Mouse (Mus musculus) myocyte (in vitro differentiated cells): ENCODE results near the gene Adamts17. TPM values are rescaled to one million over a fixed set of nuclear protein-coding genes. Genes with fewer than 3 reads are reported as not detected.

Experiments used
- H3K27me3 ChIP-seq: one replicate; pipeline ENCODE4 v1.6.1; 2011; ENCODE audit not compliant: control insufficient read depth, insufficient read depth, insufficient read length
- H3K36me3 ChIP-seq: one replicate; pipeline ENCODE4 v1.6.1; 2011; ENCODE audit not compliant: control insufficient read depth, insufficient read depth
- H3K4me2 ChIP-seq: one replicate; pipeline ENCODE4 v1.6.1; 2011; ENCODE audit warnings: low read depth, control low read depth
- H3K4me3 ChIP-seq: one replicate; pipeline ENCODE4 v1.5.1; 2011; ENCODE audit warnings: mild to moderate bottlenecking, control low read depth, moderate library complexity
- H3K79me2 ChIP-seq: one replicate; pipeline ENCODE4 v1.6.1; 2011; ENCODE audit not compliant: control insufficient read depth, insufficient read depth
- H3ac ChIP-seq: one replicate; pipeline ENCODE4 v1.6.1; 2011; ENCODE audit not compliant: control insufficient read depth, insufficient read length
- CEBPB ChIP-seq: IDR thresholded peaks from 2 replicates; pipeline ENCODE4 v1.6.1; 2011; ENCODE audit warnings: mild to moderate bottlenecking, moderate library complexity; ENCODE audit not compliant: poor library complexity, insufficient read depth, severe bottlenecking
- E2F4 ChIP-seq: IDR thresholded peaks from one replicate; pipeline ENCODE4 v1.6.1; 2011; ENCODE audit warnings: mild to moderate bottlenecking, control low read depth, moderate library complexity; ENCODE audit not compliant: insufficient read depth
- MAX ChIP-seq: IDR thresholded peaks from one replicate; pipeline ENCODE4 v1.6.1; 2011; ENCODE audit warnings: low read depth, mild to moderate bottlenecking, control low read depth
- MYOD1 ChIP-seq, 3 experiments: IDR thresholded peaks; one replicate each; pipeline ENCODE4 v1.6.1; 2011; ENCODE audit warnings: control low read depth in 2 of 3, low read depth in 2 of 3, mild to moderate bottlenecking in 2 of 3, moderate library complexity in 1 of 3; ENCODE audit not compliant: insufficient read length in 2 of 3, control insufficient read depth in 1 of 3
- MYOG ChIP-seq, 3 experiments: IDR thresholded peaks; one replicate each; pipeline ENCODE4 v1.6.1; 2011; ENCODE audit warnings: control low read depth in 2 of 3, low read depth in 2 of 3, mild to moderate bottlenecking in 2 of 3; ENCODE audit not compliant: insufficient read length in 2 of 3, control insufficient read depth in 1 of 3, insufficient read depth in 1 of 3
- POLR2A ChIP-seq: IDR thresholded peaks from one replicate; pipeline ENCODE4 v1.6.1; 2011; ENCODE audit warnings: low read depth, mild to moderate bottlenecking, control low read depth, moderate library complexity; ENCODE audit not compliant: insufficient read length
- POLR2AphosphoS2 ChIP-seq: IDR thresholded peaks from one replicate; pipeline ENCODE4 v1.6.1; 2011; ENCODE audit warnings: low read depth, control low read depth; ENCODE audit not compliant: insufficient read length
- REST ChIP-seq: IDR thresholded peaks from one replicate; pipeline ENCODE4 v1.6.1; 2011; ENCODE audit warnings: mild to moderate bottlenecking, control low read depth, moderate library complexity; ENCODE audit not compliant: insufficient read depth, insufficient read length
- SRF ChIP-seq: IDR thresholded peaks from one replicate; pipeline ENCODE4 v1.6.1; 2011; ENCODE audit warnings: low read depth; ENCODE audit not compliant: control insufficient read depth, insufficient read length
- TCF12 ChIP-seq: IDR thresholded peaks from one replicate; pipeline ENCODE4 v1.6.1; 2011; ENCODE audit warnings: mild to moderate bottlenecking, control low read depth; ENCODE audit not compliant: poor library complexity, insufficient read depth, severe bottlenecking
- TCF3 ChIP-seq: IDR thresholded peaks from one replicate; pipeline ENCODE4 v1.6.1; 2011; ENCODE audit warnings: low read depth, control low read depth; ENCODE audit not compliant: insufficient read length
- USF1 ChIP-seq: IDR thresholded peaks from one replicate; pipeline ENCODE4 v1.6.1; 2011; ENCODE audit warnings: low read depth, mild to moderate bottlenecking, control low read depth, moderate library complexity
- polyA plus RNA-seq: library from polyadenylated mRNA; unstranded; fragments of >200 nt; fragmentation: generic; extraction: Trizol; gene quantifications from one replicate; pipeline ENCODE4 v1.2.1, GENCODE M21; 2012; ENCODE audit warnings: missing spikeins

Adamts17 gene
- polyA plus RNA-seq, 1 experiment = 1.8 TPM

- TF ChIP-seq USF1 (no peak), CEBPB (no peak), MYOG (IDR thresholded peaks at IDR 0.05; ENCODE audit: control insufficient read depth in 1 of 3, insufficient read depth in 1 of 3, insufficient read length in 2 of 3, low read depth in 2 of 3) (no peak)
- H3K36me3 ChIP-seq = no peaks in the 10 kb centered on the region
- no peak overlapping the region for H3K4me2 ChIP-seq
- peaks cover 16% of the 10 kb centered on the region for H3K27me3 ChIP-seq
- no peak overlapping the region for H3K4me3 ChIP-seq
- H3K79me2 ChIP-seq = no peaks in the 10 kb centered on the region
- no peak overlapping the region for H3ac ChIP-seq
Measured at GRCm38 (mm10) chr7:67028902-67029301, 189.4 kb downstream of the Adamts17 start.

- TF ChIP-seq REST = no peak
- TF ChIP-seq MAX = no peak
- TF ChIP-seq TCF12 = no peak
- TF ChIP-seq MYOG (IDR thresholded peaks at IDR 0.05; ENCODE audit: control insufficient read depth in 1 of 3, insufficient read depth in 1 of 3, insufficient read length in 2 of 3, low read depth in 2 of 3) = no peak
- H3K79me2 ChIP-seq = no peaks in the 10 kb centered on the region
Measured at GRCm38 (mm10) chr7:67029481-67029880, 189.9 kb downstream of the Adamts17 start.

GRCm38 (mm10) chr7:67031284-67031683 is 191.7 kb downstream of the Adamts17 start:
- Histone ChIP-seq H3K79me2 (no peaks in the 10 kb centered on the region), H3K4me3 (no peak overlapping the region), H3K4me2 (no peak overlapping the region), H3K27me3 (peaks cover 25% of the 10 kb centered on the region), H3K36me3 (no peaks in the 10 kb centered on the region), H3ac (no peak overlapping the region)
- no peak for TF ChIP-seq REST
- no peak for TF ChIP-seq POLR2A
- TF ChIP-seq E2F4 = no peak
- TF ChIP-seq POLR2AphosphoS2 = no peak
- TF ChIP-seq TCF12 = no peak

More at GRCm38 (mm10) chr7:67029481-67029880, 189.9 kb downstream of the Adamts17 start:
- Histone ChIP-seq H3K36me3 (no peaks in the 10 kb centered on the region), H3ac (no peak overlapping the region), H3K27me3 (peaks cover 16% of the 10 kb centered on the region), H3K4me3 (no peak overlapping the region), H3K4me2 (no peak overlapping the region)

GRCm38 (mm10) chr7:67032616-67033015 is 193.1 kb downstream of the Adamts17 start:
- peaks cover 18% of the 10 kb centered on the region for H3K27me3 ChIP-seq
- no peak for TF ChIP-seq USF1
- TF ChIP-seq CEBPB = no peak
- TF ChIP-seq SRF = no peak
- no peak for TF ChIP-seq E2F4
- no peak for TF ChIP-seq MYOD1 (IDR thresholded peaks at IDR 0.05; ENCODE audit: control insufficient read depth in 1 of 3, insufficient read length in 2 of 3, low read depth in 2 of 3)
- TF ChIP-seq POLR2AphosphoS2 = no peak
- TF ChIP-seq REST = no peak
- no peak for TF ChIP-seq TCF12
- TF ChIP-seq POLR2A = no peak
- no peak for TF ChIP-seq TCF3
- no peak for TF ChIP-seq MAX
- TF ChIP-seq MYOG (IDR thresholded peaks at IDR 0.05; ENCODE audit: control insufficient read depth in 1 of 3, insufficient read depth in 1 of 3, insufficient read length in 2 of 3, low read depth in 2 of 3) = no peak
- H3K4me3 ChIP-seq = no peak overlapping the region
- no peak overlapping the region for H3ac ChIP-seq
- H3K36me3 ChIP-seq = no peaks in the 10 kb centered on the region
- H3K4me2 ChIP-seq = no peak overlapping the region
- H3K79me2 ChIP-seq = no peaks in the 10 kb centered on the region

GRCm38 (mm10) chr7:67034369-67034768 is 194.8 kb downstream of the Adamts17 start:
- no peaks in the 10 kb centered on the region for H3K79me2 ChIP-seq
- no peak overlapping the region for H3K4me2 ChIP-seq
- TF ChIP-seq TCF12 (no peak), USF1 (no peak), MYOG (IDR thresholded peaks at IDR 0.05; ENCODE audit: control insufficient read depth in 1 of 3, insufficient read depth in 1 of 3, insufficient read length in 2 of 3, low read depth in 2 of 3) (no peak), CEBPB (no peak), SRF (no peak), MYOD1 (IDR thresholded peaks at IDR 0.05; ENCODE audit: control insufficient read depth in 1 of 3, insufficient read length in 2 of 3, low read depth in 2 of 3) (no peak), POLR2A (no peak)
- no peak overlapping the region for H3K4me3 ChIP-seq
- peaks cover 18% of the 10 kb centered on the region for H3K27me3 ChIP-seq
- no peaks in the 10 kb centered on the region for H3K36me3 ChIP-seq
- H3ac ChIP-seq = no peak overlapping the region

GRCm38 (mm10) chr7:67035246-67035645 is 195.7 kb downstream of the Adamts17 start:
- Histone ChIP-seq H3ac (no peak overlapping the region), H3K4me3 (no peak overlapping the region), H3K4me2 (no peak overlapping the region), H3K27me3 (peaks cover 18% of the 10 kb centered on the region), H3K79me2 (no peaks in the 10 kb centered on the region), H3K36me3 (no peaks in the 10 kb centered on the region)
- TF ChIP-seq POLR2AphosphoS2 = no peak
- TF ChIP-seq E2F4 = no peak
- no peak for TF ChIP-seq TCF12
- TF ChIP-seq POLR2A = no peak
